Comparison of ENCODE assay signal across 8 mouse cellular contexts in the genomic region with DNA sequence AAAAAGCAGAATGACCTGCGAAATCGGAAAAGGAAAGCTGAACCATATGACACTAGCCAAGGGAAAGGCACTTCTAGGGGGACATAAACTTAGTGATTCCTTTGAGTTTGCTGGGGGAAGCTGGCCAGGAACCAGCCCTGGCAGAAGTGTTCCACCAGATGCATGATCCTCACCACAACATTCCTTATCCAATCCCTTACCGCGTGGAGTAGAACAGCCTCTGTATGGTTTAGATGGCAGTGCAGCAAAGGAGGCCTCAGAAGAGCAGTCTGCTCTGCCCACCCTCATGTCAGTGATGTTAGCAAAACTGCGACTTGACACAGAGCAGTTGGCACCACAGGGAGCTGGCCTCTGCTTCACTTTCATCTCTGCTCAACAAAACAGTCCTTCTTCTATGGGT.
DNase-seq lines count a peak whose midpoint lies in the region; ATAC-seq and TF ChIP-seq lines count a peak whose summit lies in the region.
"Not testable (repeated sequence)": the region's sequence is repeated elsewhere in the genome, so short reads cannot be mapped to it uniquely, and the experiment has no call there.

No protein-coding gene starts in this region.

- not testable (repeated sequence) for H3K27ac ChIP-seq in forebrain, embryonic 10.5 days; heart, embryonic 14.5 days (replicated peaks in 1 of 2; ENCODE audit: control insufficient read depth in 1 of 2, insufficient read depth in 1 of 2, low read depth in 2 of 2, low read length in 2 of 2); hindbrain, embryonic 11.5 days (ENCODE audit: low read depth, low read length); kidney, embryonic 15.5 days; liver, embryonic 11.5 days (ENCODE audit: low read depth, low read length); midbrain, embryonic 13.5 days; neural tube, embryonic 15.5 days (replicated peaks)

- H3K27me3 ChIP-seq in E14TG2a.4 (ENCODE audit: insufficient read depth, low read length); forebrain, embryonic 10.5 days (ENCODE audit: poor library complexity, severe bottlenecking); heart, embryonic 14.5 days (ENCODE audit: control insufficient read depth, insufficient read depth, low read length); hindbrain, embryonic 11.5 days (ENCODE audit: control insufficient read depth, insufficient read depth, low read length); kidney, embryonic 15.5 days; liver, embryonic 11.5 days (replicated peaks; ENCODE audit: control insufficient read depth, insufficient read depth, low read length); midbrain, embryonic 13.5 days; neural tube, embryonic 15.5 days (replicated peaks): not testable (repeated sequence)

- not testable (repeated sequence) for DNase-seq in forebrain, embryonic 10.5 days (ENCODE audit: extremely low spot score, low spot score); hindbrain, embryonic 11.5 days (ENCODE audit: low spot score); liver, embryonic 11.5 days (ENCODE audit: low spot score)

- H3K9me3 ChIP-seq in E14TG2a.4 (ENCODE audit: low read length); forebrain, embryonic 10.5 days; heart, embryonic 14.5 days (ENCODE audit: control insufficient read depth, low read length); hindbrain, embryonic 11.5 days (ENCODE audit: control insufficient read depth, low read length); kidney, embryonic 15.5 days (replicated peaks); liver, embryonic 11.5 days (ENCODE audit: control insufficient read depth, low read length); midbrain, embryonic 13.5 days; neural tube, embryonic 15.5 days (replicated peaks): not testable (repeated sequence)

- ATAC-seq in heart, embryonic 14.5 days (ENCODE audit: insufficient number of reproducible peaks, insufficient read depth, low FRiP score, low read depth); kidney, embryonic 15.5 days (replicated peaks; ENCODE audit: low FRiP score); liver, embryonic 11.5 days (replicated peaks; ENCODE audit: low FRiP score); midbrain, embryonic 13.5 days: not testable (repeated sequence)
- peak; percentile 58; the same call in 1 of the 2 replicates for ATAC-seq in hindbrain, embryonic 11.5 days (ENCODE audit: low FRiP score)
- 0 out of 2 replicates have a peak, but pooled peaks have one; percentile 17 for ATAC-seq in neural tube, embryonic 15.5 days (ENCODE audit: low FRiP score)

- H3K9ac ChIP-seq in heart, embryonic 14.5 days (ENCODE audit: low read length); hindbrain, embryonic 11.5 days (ENCODE audit: low read depth, low read length); kidney, embryonic 15.5 days; liver, embryonic 11.5 days (ENCODE audit: low read depth, low read length); midbrain, embryonic 13.5 days (replicated peaks); neural tube, embryonic 15.5 days (replicated peaks): not testable (repeated sequence)

- not testable (repeated sequence) for H3K4me1 ChIP-seq in E14TG2a.4 (replicated peaks; ENCODE audit: low read depth, low read length); forebrain, embryonic 10.5 days; heart, embryonic 14.5 days (ENCODE audit: control insufficient read depth in 2 of 2, insufficient read depth in 2 of 2, low read length in 2 of 2); hindbrain, embryonic 11.5 days (replicated peaks; ENCODE audit: control insufficient read depth, insufficient read depth, low read length); kidney, embryonic 15.5 days; liver, embryonic 11.5 days (replicated peaks; ENCODE audit: control insufficient read depth, insufficient read depth, low read length); midbrain, embryonic 13.5 days (replicated peaks); neural tube, embryonic 15.5 days

- H3K4me2 ChIP-seq in heart, embryonic 14.5 days (ENCODE audit: low read length), result peak overlapping the region; percentile 63; the same call in 1 of the 2 replicates
- H3K4me2 ChIP-seq in hindbrain, embryonic 11.5 days (replicated peaks; ENCODE audit: low read depth, low read length); midbrain, embryonic 13.5 days (replicated peaks): not testable (repeated sequence)
- H3K4me2 ChIP-seq in kidney, embryonic 15.5 days, result peak overlapping the region; percentile 55; the same call in 1 of the 2 replicates
- peak overlapping the region; percentile 60 for H3K4me2 ChIP-seq in liver, embryonic 11.5 days
- H3K4me2 ChIP-seq in neural tube, embryonic 15.5 days, result peak overlapping the region; percentile 53

- not testable (repeated sequence) for H3K36me3 ChIP-seq in E14TG2a.4 (ENCODE audit: insufficient read depth, low read length); forebrain, embryonic 10.5 days (replicated peaks); heart, embryonic 14.5 days (ENCODE audit: control insufficient read depth, insufficient read depth, low read length); hindbrain, embryonic 11.5 days (ENCODE audit: control insufficient read depth, insufficient read depth, low read length); kidney, embryonic 15.5 days; liver, embryonic 11.5 days (ENCODE audit: control insufficient read depth, insufficient read depth, low read length); midbrain, embryonic 13.5 days; neural tube, embryonic 15.5 days

- 57% methylated on average over 2 of the region's 5 CpGs for WGBS in forebrain, embryonic 10.5 days
- WGBS in heart, embryonic 14.5 days, result 58% methylated on average over 2 of the region's 5 CpGs
- 64% methylated on average over 2 of the region's 5 CpGs for WGBS in hindbrain, embryonic 11.5 days
- WGBS in kidney, embryonic 15.5 days, result 67% methylated on average over 4 of the region's 5 CpGs
- 46% methylated on average over 2 of the region's 5 CpGs for WGBS in liver, embryonic 11.5 days
- WGBS in midbrain, embryonic 13.5 days, result 45% methylated on average over 2 of the region's 5 CpGs
- 55% methylated on average over 2 of the region's 5 CpGs for WGBS in neural tube, embryonic 15.5 days

- TF ChIP-seq CTCF in E14TG2a.4 (conservative IDR thresholded peaks at IDR 0.05; ENCODE audit: low read length), result not testable (repeated sequence)

- H3K4me3 ChIP-seq in E14TG2a.4 (replicated peaks; ENCODE audit: low read length), result peak overlapping the region; percentile 68
- H3K4me3 ChIP-seq in forebrain, embryonic 10.5 days, result peak overlapping the region; percentile 42; the same call in 1 of the 2 replicates
- H3K4me3 ChIP-seq in heart, embryonic 14.5 days (ENCODE audit: control insufficient read depth in 1 of 2, insufficient read depth in 1 of 2, low read depth in 1 of 2, low read length in 2 of 2), result peak overlapping the region; percentile 40 to 41; a peak in 2 of 4 replicates
- H3K4me3 ChIP-seq in hindbrain, embryonic 11.5 days (ENCODE audit: low read depth, low read length); kidney, embryonic 15.5 days (replicated peaks); liver, embryonic 11.5 days (ENCODE audit: low read depth, low read length): not testable (repeated sequence)
- peak overlapping the region; percentile 34; the same call in 1 of the 2 replicates for H3K4me3 ChIP-seq in midbrain, embryonic 13.5 days (replicated peaks)
- peak overlapping the region; percentile 34; the same call in 1 of the 2 replicates for H3K4me3 ChIP-seq in neural tube, embryonic 15.5 days (replicated peaks)
